Mouse (Mus musculus) 3T3-L1 (cell line): ENCODE measurements around the gene Angptl6.

Experiments used
- DNase-seq: peaks from one replicate; pipeline ENCODE4 v3.0.0-alpha.2; 2015; ENCODE audit warnings: low read depth, low spot score

Angptl6 gene

GRCm38 (mm10) chr9:20879097-20879792, at the start of gene Angptl6:
TSS of gene Angptl6 (minus strand) at chr9:20879727.
- DNase-seq, result no peak

- DNase-seq, result no peak
Observed at GRCm38 (mm10) chr9:20923258-20923657, 43.7 kb upstream of the Angptl6 start.

GRCm38 (mm10) chr9:20916160-20916559, 36.6 kb upstream of the Angptl6 start:
- peak; percentile 50 for DNase-seq

GRCm38 (mm10) chr9:20909948-20910347, 30.4 kb upstream of the Angptl6 start:
- no peak for DNase-seq

GRCm38 (mm10) chr9:20902174-20902491, 22.6 kb upstream of the Angptl6 start:
- no peak for DNase-seq

GRCm38 (mm10) chr9:20901466-20902173, 22.1 kb upstream of the Angptl6 start:
- DNase-seq, result peak; percentile 70

GRCm38 (mm10) chr9:20898511-20899073, 19.1 kb upstream of the Angptl6 start, which contains the start of gene Eif3g:
TSS of gene Eif3g (minus strand) at chr9:20898623.
- peak; percentile 80 for DNase-seq

GRCm38 (mm10) chr9:20897736-20898510, 18.4 kb upstream of the Angptl6 start:
- peak; percentile 24 for DNase-seq

- no peak for DNase-seq
Observed at GRCm38 (mm10) chr9:20895382-20895781, 15.9 kb upstream of the Angptl6 start.

- DNase-seq, result no peak
Observed at GRCm38 (mm10) chr9:20894629-20895028, 15.1 kb upstream of the Angptl6 start.

GRCm38 (mm10) chr9:20893590-20894343, 14.2 kb upstream of the Angptl6 start:
- DNase-seq, result no peak

- DNase-seq, result no peak
Observed at GRCm38 (mm10) chr9:20893069-20893468, 13.5 kb upstream of the Angptl6 start.

- peak; percentile 45 for DNase-seq
Observed at GRCm38 (mm10) chr9:20892104-20892653, 12.7 kb upstream of the Angptl6 start.

- DNase-seq, result no peak
Observed at GRCm38 (mm10) chr9:20891339-20892103, 12.0 kb upstream of the Angptl6 start.

- DNase-seq, result no peak
Observed at GRCm38 (mm10) chr9:20890411-20890810, 10.9 kb upstream of the Angptl6 start.

GRCm38 (mm10) chr9:20889185-20890141, 9.9 kb upstream of the Angptl6 start:
- DNase-seq, result no peak

- DNase-seq, result no peak
Observed at GRCm38 (mm10) chr9:20888386-20888765, 8.8 kb upstream of the Angptl6 start.

GRCm38 (mm10) chr9:20887704-20888385, 8.3 kb upstream of the Angptl6 start, which contains the start of gene Ppan:
TSS of gene Ppan (plus strand) at chr9:20888175.
- peak; percentile 97 for DNase-seq
